Mouse (Mus musculus) intestine, embryonic 14.5 days (tissue): Measurements from ENCODE around the gene Mapk1. TPM values are rescaled to one million over a fixed set of nuclear protein-coding genes. Genes with fewer than 3 reads are reported as not detected.
"Not testable (repeated sequence)": the region's sequence is repeated elsewhere in the genome, so short reads cannot be mapped to it uniquely, and the experiment has no call there.

ENCODE experiments used
- ATAC-seq: fragments of 200-750 bp; cut with Nextera tagmentation; replicated peaks from 2 replicates; pipeline ENCODE4 v1.8.0; 2017; ENCODE audit warnings: low read depth, moderate number of reproducible peaks, moderate TSS enrichment, moderate library complexity; ENCODE audit not compliant: low FRiP score, low TSS enrichment
- DNase-seq: peaks from one replicate; pipeline ENCODE4 v3.0.0-alpha.2; 2018; ENCODE audit warnings: low spot score
- H3K27ac ChIP-seq: fragments of 300-500 bp; sonication (generic); 2 replicates; pipeline ENCODE4 v1.5.1; 2014; ENCODE audit warnings: low read depth, mild to moderate bottlenecking, control low read depth
- H3K27me3 ChIP-seq: fragments of 300-500 bp; sonication (generic); replicated peaks from 2 replicates; pipeline ENCODE4 v1.6.1; 2014; ENCODE audit warnings: low read length, control low read depth; ENCODE audit not compliant: control insufficient read depth, insufficient read depth
- H3K36me3 ChIP-seq: fragments of 300-500 bp; sonication (generic); 2 replicates; pipeline ENCODE4 v1.6.1; 2014; ENCODE audit warnings: low read length, control low read depth; ENCODE audit not compliant: control insufficient read depth, insufficient read depth
- H3K4me1 ChIP-seq: fragments of 300-500 bp; sonication (generic); replicated peaks from 2 replicates; pipeline ENCODE4 v1.6.1; 2014; ENCODE audit warnings: low read length, control low read depth, mixed read lengths; ENCODE audit not compliant: control insufficient read depth, insufficient read depth
- H3K4me2 ChIP-seq: fragments of 300-500 bp; sonication (generic); 2 replicates; pipeline ENCODE4 v1.6.1; 2014; ENCODE audit warnings: low read length
- H3K4me3 ChIP-seq: fragments of 300-500 bp; sonication (generic); 2 replicates; pipeline ENCODE4 v1.5.1; 2014; ENCODE audit warnings: low read depth, low read length, control low read depth, mixed read lengths
- H3K9ac ChIP-seq: fragments of 300-500 bp; sonication (generic); 2 replicates; pipeline ENCODE4 v1.6.1; 2014; ENCODE audit warnings: mild to moderate bottlenecking, low read length
- H3K9me3 ChIP-seq: fragments of 300-500 bp; sonication (generic); 2 replicates; pipeline ENCODE4 v1.6.1; 2016; ENCODE audit warnings: low read length, control low read depth; ENCODE audit not compliant: control insufficient read depth
- WGBS: fragments of 180-500 bp; shearing (Covaris S2); extraction: QIAGEN DNeasy Blood & Tissue Kit; methylation state at CpG from one replicate; pipeline ENCODE4 v1.1.7; 2014; 5-methylcytosine and 5-hydroxymethylcytosine counted together
- polyA plus RNA-seq: library from polyadenylated mRNA; unstranded; fragments of >200 nt; fragmentation: Nextera tagmentation; extraction: Ambion mirVana; gene quantifications from 2 replicates; pipeline ENCODE4 v1.2.1, GENCODE M21; 2014

Gene Mapk1
- polyA plus RNA-seq, 1 experiment from 2014 or later: 181 TPM

DNA sequence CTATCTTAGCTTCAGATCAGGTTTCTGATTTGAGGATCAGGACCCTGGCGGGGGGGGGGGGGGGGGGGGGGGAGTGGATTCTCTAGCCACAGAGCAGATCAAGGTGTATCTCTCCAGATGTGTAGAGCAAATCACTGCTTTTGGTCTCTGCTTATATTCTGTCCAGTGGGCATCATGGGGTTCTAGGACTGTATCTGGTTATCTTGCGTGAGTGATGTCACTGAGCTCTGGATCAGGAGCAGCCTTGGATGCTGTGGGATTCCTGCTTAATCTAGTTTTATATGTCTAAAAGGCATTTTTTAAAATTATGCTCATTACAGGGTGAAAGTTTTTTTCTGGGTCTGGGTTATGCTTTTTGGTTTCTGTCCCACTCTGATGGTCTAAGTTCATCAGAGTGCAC lies 546 bp upstream of the Mapk1 start:
- peak overlapping the region; percentile 88 for H3K4me3 ChIP-seq
- peak overlapping the region; percentile 91; the same call in 1 of the 2 replicates for H3K27ac ChIP-seq
- peaks cover 14% of the 10 kb centered on the region for H3K4me1 ChIP-seq
- H3K4me2 ChIP-seq: peak overlapping the region; percentile 80
- DNase-seq (no peak), ATAC-seq (peak; percentile 56)
- no peaks in the 10 kb centered on the region for H3K9me3 ChIP-seq
- peak overlapping the region; percentile 92 for H3K9ac ChIP-seq
- H3K27me3 ChIP-seq: no peaks in the 10 kb centered on the region
- peaks cover 8% of the 10 kb centered on the region; the same call in 1 of the 2 replicates for H3K36me3 ChIP-seq
- 42% methylated on average over 2 of the region's 2 CpGs for WGBS

GRCm38 (mm10) chr16:16983534-16984422 lies 596 bp downstream of the Mapk1 start:
- H3K4me2 ChIP-seq: peak overlapping the region; percentile 80
- peaks cover 15% of the 10 kb centered on the region; the same call in 1 of the 2 replicates for H3K36me3 ChIP-seq
- peak overlapping the region; percentile 92 for H3K9ac ChIP-seq
- H3K27ac ChIP-seq: peak overlapping the region; percentile 91
- DNase-seq: peak; percentile 91
- no peaks in the 10 kb centered on the region for H3K27me3 ChIP-seq
- WGBS: under 1% methylated on average over 71 of the region's 75 CpGs
- no peaks in the 10 kb centered on the region for H3K9me3 ChIP-seq
- peaks cover 14% of the 10 kb centered on the region for H3K4me1 ChIP-seq
- peak overlapping the region; percentile 88 for H3K4me3 ChIP-seq
- ATAC-seq: peak; percentile 67

DNA sequence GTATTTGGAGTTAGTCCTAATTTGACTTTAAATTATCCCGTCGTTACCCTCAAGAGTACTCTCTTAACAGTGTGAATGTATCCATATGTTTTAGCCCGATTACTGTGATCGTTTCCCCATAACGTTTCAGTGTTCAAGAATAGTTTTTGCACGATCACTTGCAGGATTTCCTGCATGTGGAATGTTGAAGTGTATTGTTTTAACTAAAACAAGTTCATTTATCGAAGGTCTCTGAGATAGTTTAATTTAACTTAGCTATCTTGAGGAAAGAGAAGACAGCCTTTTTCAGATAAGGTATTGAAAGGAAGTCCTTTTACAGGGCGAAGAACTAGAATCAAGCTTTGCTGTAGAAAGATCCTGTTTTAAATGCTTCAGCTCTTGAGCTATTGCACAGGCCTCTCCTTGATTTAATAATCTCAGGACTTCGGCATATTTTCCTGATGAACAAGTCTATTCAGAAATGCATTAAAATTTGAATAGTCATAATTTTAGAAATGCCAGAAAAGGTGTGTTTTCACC lies 1.3 kb downstream of the Mapk1 start:
- no peak overlapping the region for H3K27ac ChIP-seq
- H3K36me3 ChIP-seq: peaks cover 18% of the 10 kb centered on the region; the same call in 1 of the 2 replicates
- DNase-seq: no peak
- H3K4me2 ChIP-seq: peak overlapping the region; percentile 80
- peak overlapping the region; percentile 88 for H3K4me3 ChIP-seq
- peak overlapping the region; percentile 92 for H3K9ac ChIP-seq
- H3K27me3 ChIP-seq: no peaks in the 10 kb centered on the region
- no peak for ATAC-seq
- no peaks in the 10 kb centered on the region for H3K9me3 ChIP-seq
- peaks cover 14% of the 10 kb centered on the region for H3K4me1 ChIP-seq
- 13% methylated on average over 9 of the region's 9 CpGs for WGBS

DNA sequence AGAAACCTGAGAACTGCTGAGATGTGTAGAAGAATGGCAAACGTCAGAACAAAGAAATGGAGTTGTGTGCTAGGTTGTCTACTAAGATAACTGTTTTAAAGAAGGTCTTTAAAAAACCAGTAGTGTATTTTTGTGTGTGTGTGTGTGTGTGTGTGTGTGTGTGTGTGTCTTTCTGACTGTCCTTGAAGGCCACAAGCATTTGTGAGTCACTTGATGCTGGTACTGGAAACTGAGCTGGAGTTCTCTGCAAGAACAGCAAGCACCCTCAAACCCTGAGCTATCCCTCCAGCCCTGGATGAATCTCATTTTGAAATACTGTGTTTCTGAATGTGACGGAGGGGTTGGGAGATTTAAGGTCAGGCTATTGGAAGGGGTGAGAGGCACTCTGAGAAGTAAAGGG lies 4.1 kb downstream of the Mapk1 start:
- Histone ChIP-seq H3K27ac (no peak overlapping the region), H3K9me3 (no peaks in the 10 kb centered on the region), H3K4me1 (peaks cover 14% of the 10 kb centered on the region), H3K27me3 (no peaks in the 10 kb centered on the region), H3K4me2 (no peak overlapping the region), H3K36me3 (peaks cover 18% of the 10 kb centered on the region; the same call in 1 of the 2 replicates), H3K4me3 (no peak overlapping the region), H3K9ac (no peak overlapping the region)
- 85% methylated on average over 2 of the region's 2 CpGs for WGBS
- no peak for DNase-seq
- ATAC-seq: no peak

GRCm38 (mm10) chr16:16988842-16989241 lies 5.7 kb downstream of the Mapk1 start:
- WGBS: 94% methylated on average over 5 of the region's 5 CpGs
- no peak overlapping the region for H3K9ac ChIP-seq
- no peak for ATAC-seq
- H3K36me3 ChIP-seq: peaks cover 18% of the 10 kb centered on the region; the same call in 1 of the 2 replicates
- DNase-seq: no peak
- H3K4me3 ChIP-seq: no peak overlapping the region
- H3K27me3 ChIP-seq: no peaks in the 10 kb centered on the region
- H3K4me2 ChIP-seq: no peak overlapping the region
- no peaks in the 10 kb centered on the region for H3K9me3 ChIP-seq
- H3K4me1 ChIP-seq: peaks cover 14% of the 10 kb centered on the region
- H3K27ac ChIP-seq: no peak overlapping the region

DNA sequence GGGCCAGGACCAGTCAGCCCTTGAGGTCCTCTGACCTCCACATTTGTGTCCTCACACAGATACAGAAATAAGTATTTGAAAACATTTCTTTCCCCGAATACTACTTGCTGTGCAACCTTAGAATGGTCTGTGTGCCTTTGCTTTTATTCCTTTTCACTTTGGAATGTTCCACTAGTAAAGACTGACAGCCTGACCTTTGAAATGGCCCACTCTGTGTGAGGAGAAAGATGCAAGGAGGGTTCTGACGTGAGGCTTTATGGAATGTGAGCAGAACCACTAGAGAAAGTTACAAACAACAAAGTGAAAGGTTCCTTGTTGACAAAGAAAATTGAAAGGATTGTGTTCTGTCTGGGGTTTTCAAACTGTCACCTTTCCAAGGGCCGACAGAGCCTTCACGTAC lies 6.8 kb downstream of the Mapk1 start:
- H3K9me3 ChIP-seq: no peaks in the 10 kb centered on the region
- no peaks in the 10 kb centered on the region for H3K27me3 ChIP-seq
- 78% methylated on average over 4 of the region's 4 CpGs for WGBS
- no peak overlapping the region for H3K4me3 ChIP-seq
- H3K27ac ChIP-seq: no peak overlapping the region
- DNase-seq (no peak), ATAC-seq (no peak)
- H3K36me3 ChIP-seq: peaks cover 18% of the 10 kb centered on the region; the same call in 1 of the 2 replicates
- no peak overlapping the region for H3K9ac ChIP-seq
- no peak overlapping the region for H3K4me2 ChIP-seq
- H3K4me1 ChIP-seq: peaks cover 7% of the 10 kb centered on the region; the same call in 1 of the 2 replicates

GRCm38 (mm10) chr16:16994426-16995052 lies 11.4 kb downstream of the Mapk1 start:
- Histone ChIP-seq H3K4me2 (no peak overlapping the region), H3K9ac (no peak overlapping the region), H3K4me1 (no peaks in the 10 kb centered on the region), H3K27ac (no peak overlapping the region), H3K27me3 (no peaks in the 10 kb centered on the region), H3K9me3 (no peaks in the 10 kb centered on the region), H3K4me3 (no peak overlapping the region), H3K36me3 (no peaks in the 10 kb centered on the region)
- ATAC-seq: no peak
- 80% methylated on average over 4 of the region's 4 CpGs for WGBS
- DNase-seq: no peak

DNA sequence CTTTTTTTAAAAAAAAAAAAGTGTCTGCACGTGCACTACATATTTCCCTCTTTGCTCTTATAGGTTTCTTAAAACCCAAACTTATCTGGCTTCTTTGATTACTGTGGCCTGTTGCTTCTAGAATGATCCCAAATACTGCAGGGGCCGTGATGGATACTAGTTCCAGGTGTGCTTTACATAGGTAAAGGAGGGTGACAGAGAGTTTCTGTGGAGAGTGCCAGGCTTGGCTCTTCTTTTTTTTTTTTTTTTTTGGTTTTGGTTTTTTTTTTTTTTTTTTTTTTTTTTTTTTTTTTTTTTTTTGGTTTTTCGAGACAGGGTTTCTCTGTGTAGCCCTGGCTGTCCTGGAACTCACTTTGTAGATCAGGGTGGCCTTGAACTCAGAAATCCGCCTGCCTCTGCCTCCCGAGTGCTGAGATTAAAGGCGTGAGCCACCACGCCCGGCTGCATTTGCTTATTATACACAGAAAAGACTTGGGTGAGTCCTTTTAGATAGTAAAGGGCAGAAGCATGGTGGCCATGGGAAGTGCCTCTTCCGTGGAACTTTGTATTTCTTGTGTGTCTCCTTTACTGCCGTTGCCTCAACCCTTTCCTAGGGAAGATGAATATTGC lies 13.0 kb downstream of the Mapk1 start:
- not testable (repeated sequence) for H3K9me3 ChIP-seq, H3K36me3 ChIP-seq, ATAC-seq, H3K27ac ChIP-seq, H3K4me2 ChIP-seq, H3K4me1 ChIP-seq, H3K27me3 ChIP-seq, H3K9ac ChIP-seq, H3K4me3 ChIP-seq, DNase-seq
- 90% methylated on average over 10 of the region's 10 CpGs for WGBS
